Mouse (Mus musculus): ENCODE measurements around the gene Nfxl1. TPM values are rescaled to one million over a fixed set of nuclear protein-coding genes. Genes with fewer than 3 reads are reported as not detected.

Nfxl1 gene
- polyA plus RNA-seq (2017; shearing (Covaris generic)), result 11.4 TPM

DNA sequence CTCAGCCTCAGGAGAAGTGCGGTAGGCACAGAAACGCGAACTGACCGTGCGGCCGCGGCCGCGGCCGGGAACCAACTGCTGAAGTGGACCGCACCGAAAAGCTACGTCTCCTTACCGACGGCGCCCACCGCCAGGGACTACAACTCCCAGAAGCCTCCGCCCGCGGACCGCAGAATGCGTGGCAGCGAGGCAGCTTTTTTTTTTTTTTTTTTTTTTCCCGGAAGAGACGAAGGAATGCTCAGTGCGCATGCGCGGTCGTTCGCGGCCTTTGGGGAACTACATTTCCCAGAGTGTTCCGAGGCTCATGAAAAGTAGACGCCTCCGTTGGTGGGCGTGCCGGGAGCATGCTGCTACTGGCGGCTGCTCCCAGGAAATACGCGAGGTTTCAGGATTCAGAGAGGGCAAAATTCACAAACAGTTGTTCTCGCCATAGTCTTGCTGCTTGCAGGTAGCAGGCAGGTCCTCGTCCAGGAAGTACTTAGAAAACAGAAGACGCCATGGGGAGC, at the start of gene Nfxl1:
Nfxl1 (minus strand) TSS at position 141 of the 506 bp plus-strand sequence.

DNA sequence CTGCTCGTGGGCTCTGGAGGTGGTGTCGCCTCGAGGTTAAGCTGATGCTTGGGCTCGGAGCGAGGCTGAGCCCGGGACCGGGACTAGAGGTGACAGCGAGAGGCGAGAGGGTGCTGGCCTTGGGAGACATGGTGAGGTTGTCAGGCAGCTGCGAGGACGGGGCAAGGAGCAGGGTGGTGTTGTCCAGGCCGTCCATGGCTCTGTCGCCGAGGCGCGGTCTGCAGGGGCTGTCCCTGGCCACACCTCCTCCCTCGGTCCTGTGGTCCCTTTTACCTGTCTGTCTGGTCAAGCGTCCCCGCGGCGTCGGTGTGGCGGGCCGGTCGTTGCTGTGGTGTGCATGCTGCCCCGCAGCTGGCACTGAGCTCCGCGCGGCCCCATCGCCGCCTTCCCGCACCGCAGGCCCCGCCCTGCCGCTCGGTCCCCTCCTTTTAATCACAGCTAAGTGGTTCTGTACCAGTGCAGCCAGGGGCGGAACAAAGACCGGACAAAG, 27.8 kb upstream of the Nfxl1 start, which contains the start of gene Gm5868:
Gm5868 (minus strand) TSS at position 360 of the 490 bp plus-strand sequence.

DNA sequence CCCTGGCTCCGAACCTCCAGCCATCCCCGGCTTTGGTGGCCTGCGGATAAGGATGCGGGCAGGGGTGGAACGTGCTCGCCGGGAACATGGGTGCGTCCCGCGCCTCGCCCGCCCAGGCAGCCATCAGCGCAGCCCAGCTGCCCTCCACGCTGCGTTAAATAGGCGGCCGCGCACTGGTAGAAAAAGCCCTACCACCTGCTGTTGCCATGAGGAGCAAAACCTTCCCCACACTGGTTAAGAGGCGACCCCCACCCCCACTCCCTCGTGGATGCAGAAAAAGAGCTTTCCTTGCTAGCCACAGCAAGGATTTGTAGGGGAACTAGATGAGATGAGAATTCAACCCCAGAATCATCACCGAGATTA, 21.5 kb upstream of the Nfxl1 start, which contains the start of gene Zar1:
Zar1 (minus strand) TSS at position 285 of the 363 bp plus-strand sequence.

DNA sequence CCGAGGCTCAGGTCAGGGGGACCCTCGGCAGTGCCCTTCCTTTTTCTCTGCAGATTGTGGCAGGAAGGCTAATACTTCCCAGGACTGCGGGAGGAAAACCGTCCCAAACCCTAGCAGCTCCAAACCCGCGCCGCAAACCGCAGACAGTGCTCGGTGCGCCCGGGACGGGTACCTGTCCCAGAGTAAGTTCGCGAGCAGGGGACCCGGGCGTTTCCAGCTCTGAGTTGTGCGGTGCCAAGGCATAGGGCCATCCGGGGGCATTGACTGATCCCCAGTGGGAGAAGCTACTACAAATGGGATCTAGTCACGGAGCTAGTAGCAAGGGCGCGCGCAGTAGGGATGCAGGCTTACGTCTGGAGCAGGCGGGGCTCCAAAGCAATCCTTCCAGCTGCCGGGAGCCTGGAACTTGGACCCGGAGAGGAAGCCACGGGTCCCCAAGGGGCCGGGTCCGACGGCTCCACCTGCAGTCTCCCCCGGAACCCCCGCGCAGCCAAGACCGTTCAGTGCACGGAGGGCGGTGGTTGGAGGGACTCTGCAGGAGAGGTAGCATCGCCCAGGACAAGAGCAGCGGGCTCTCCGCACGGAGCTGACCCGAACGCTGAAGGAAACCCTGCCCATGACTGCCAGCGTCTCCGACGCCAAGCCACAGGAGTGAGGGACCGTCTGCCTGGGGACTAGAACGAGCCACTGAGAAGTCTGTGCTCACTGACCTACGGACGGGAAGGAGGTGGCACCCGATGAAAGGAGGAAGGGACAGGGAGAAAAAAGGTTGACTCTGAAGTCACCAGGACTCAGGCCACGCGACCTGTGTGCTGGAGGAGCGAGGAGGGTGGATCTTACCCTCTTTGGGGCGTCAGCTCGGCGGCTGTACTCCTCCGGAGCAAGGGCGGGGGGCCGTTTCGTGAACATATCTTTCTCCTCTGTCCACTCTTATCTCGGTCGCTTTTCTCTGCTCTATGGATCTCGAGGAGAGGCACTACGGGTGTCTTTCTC, 55.7 kb downstream of the Nfxl1 start, which contains the start of gene Corin:
Corin (minus strand) TSS at position 943 of the 993 bp plus-strand sequence.

Other genes starting within 250 kb of the Nfxl1 start
- 0.29 TPM for gene Corin, start 55.2 kb downstream of the Nfxl1 start, polyA plus RNA-seq (2017; shearing (Covaris generic))
- not detected for gene Zar1, start 21.6 kb upstream of the Nfxl1 start, polyA plus RNA-seq (2017; shearing (Covaris generic))
- gene Gm5868, start 27.9 kb upstream of the Nfxl1 start, polyA plus RNA-seq (2017; shearing (Covaris generic)), result not detected
- gene Cnga1, start 84.6 kb upstream of the Nfxl1 start, polyA plus RNA-seq (2017; shearing (Covaris generic)), result 0.26 TPM
- gene Nipal1, start 88.1 kb upstream of the Nfxl1 start, polyA plus RNA-seq (2017; shearing (Covaris generic)), result 7.8 TPM
- 120 TPM for gene Txk, start 193.1 kb upstream of the Nfxl1 start, polyA plus RNA-seq (2017; shearing (Covaris generic))

Measured in effector memory CD4-positive, alpha-beta T cell, adult 5 months (primary cell).